Mouse (Mus musculus) midbrain, embryonic 15.5 days (tissue): ENCODE data around the gene Cbx4. TPM values are rescaled to one million over a fixed set of nuclear protein-coding genes. Genes with fewer than 3 reads are reported as not detected.

Source experiments
- ATAC-seq: fragments of 200-750 bp; cut with Nextera tagmentation; replicated peaks from 2 replicates; pipeline ENCODE4 v1.8.0; 2017; ENCODE audit warnings: moderate TSS enrichment
- H3K27ac ChIP-seq: fragments of 300-500 bp; sonication (generic); 2 replicates; pipeline ENCODE4 v1.5.1; 2015; ENCODE audit warnings: mild to moderate bottlenecking, inconsistent platforms
- H3K27me3 ChIP-seq: fragments of 300-500 bp; sonication (generic); replicated peaks from 2 replicates; pipeline ENCODE4 v1.6.1; 2015; ENCODE audit warnings: inconsistent platforms
- H3K36me3 ChIP-seq: fragments of 300-500 bp; sonication (generic); replicated peaks from 2 replicates; pipeline ENCODE4 v1.6.1; 2015; ENCODE audit warnings: inconsistent platforms
- H3K4me1 ChIP-seq: fragments of 300-500 bp; sonication (generic); 2 replicates; pipeline ENCODE4 v1.6.1; 2015; ENCODE audit warnings: inconsistent platforms
- H3K4me2 ChIP-seq: fragments of 300-500 bp; sonication (generic); 2 replicates; pipeline ENCODE4 v1.6.1; 2015; ENCODE audit warnings: inconsistent platforms, mild to moderate bottlenecking, moderate library complexity
- H3K4me3 ChIP-seq: fragments of 300-500 bp; sonication (generic); 2 replicates; pipeline ENCODE4 v1.5.1; 2015; ENCODE audit warnings: mild to moderate bottlenecking, inconsistent platforms
- H3K9ac ChIP-seq: fragments of 300-500 bp; sonication (generic); 2 replicates; pipeline ENCODE4 v1.6.1; 2015; ENCODE audit warnings: mild to moderate bottlenecking, inconsistent platforms
- H3K9me3 ChIP-seq: fragments of 300-500 bp; sonication (generic); 2 replicates; pipeline ENCODE4 v1.6.1; 2016; ENCODE audit warnings: inconsistent platforms
- WGBS: fragments of 180-500 bp; shearing (Covaris S2); methylation state at CpG from one replicate; pipeline ENCODE4 v1.1.7; 2015; ENCODE audit warnings: mixed read lengths; 5-methylcytosine and 5-hydroxymethylcytosine counted together
- polyA plus RNA-seq: library from polyadenylated mRNA; unstranded; fragments of >200 nt; fragmentation: Nextera tagmentation; extraction: Ambion mirVana; gene quantifications from 2 replicates; pipeline ENCODE4 v1.2.1, GENCODE M21; 2015

The Cbx4 gene
- polyA plus RNA-seq, 1 experiment from 2014 or later, result 24.7 TPM

- Histone ChIP-seq H3K9ac (peak overlapping the region; percentile 60; the same call in 1 of the 2 replicates), H3K4me2 (peak overlapping the region; percentile 95), H3K4me3 (peak overlapping the region; percentile 47), H3K4me1 (peaks cover 47% of the 10 kb centered on the region), H3K36me3 (no peaks in the 10 kb centered on the region), H3K27me3 (peaks cover 28% of the 10 kb centered on the region), H3K27ac (no peak overlapping the region), H3K9me3 (no peaks in the 10 kb centered on the region)
- no peak for ATAC-seq
- WGBS, result under 1% methylated on average over 41 of the region's 41 CpGs
These were observed 3.4 kb upstream of the Cbx4 start for GRCm38 (mm10) chr11:119089235-119090075.

- ATAC-seq, result no peak
- H3K9ac ChIP-seq, result no peak overlapping the region
- H3K4me3 ChIP-seq, result no peak overlapping the region
- H3K4me2 ChIP-seq, result no peak overlapping the region
- H3K27ac ChIP-seq, result no peak overlapping the region
- H3K4me1 ChIP-seq, result peaks cover 55% of the 10 kb centered on the region
- 1% methylated on average over 28 of the region's 28 CpGs for WGBS
- no peaks in the 10 kb centered on the region for H3K36me3 ChIP-seq
- peaks cover 28% of the 10 kb centered on the region for H3K27me3 ChIP-seq
- H3K9me3 ChIP-seq, result no peaks in the 10 kb centered on the region
These were observed 2.6 kb upstream of the Cbx4 start for GRCm38 (mm10) chr11:119088391-119089234.

- peaks cover 67% of the 10 kb centered on the region for H3K4me1 ChIP-seq
- H3K4me3 ChIP-seq, result no peak overlapping the region
- H3K27ac ChIP-seq, result no peak overlapping the region
- H3K4me2 ChIP-seq, result peak overlapping the region; percentile 1; the same call in 1 of the 2 replicates
- H3K27me3 ChIP-seq, result peaks cover 28% of the 10 kb centered on the region
- ATAC-seq, result no peak
- H3K36me3 ChIP-seq, result no peaks in the 10 kb centered on the region
- WGBS, result 3% methylated on average over 35 of the region's 35 CpGs
- H3K9me3 ChIP-seq, result no peaks in the 10 kb centered on the region
- no peak overlapping the region for H3K9ac ChIP-seq
These were observed 1.5 kb upstream of the Cbx4 start for GRCm38 (mm10) chr11:119087301-119088082.

- peaks cover 38% of the 10 kb centered on the region for H3K27me3 ChIP-seq
- H3K27ac ChIP-seq, result peak overlapping the region; percentile 100
- peaks cover 78% of the 10 kb centered on the region for H3K4me1 ChIP-seq
- WGBS, result under 1% methylated on average over 54 of the region's 66 CpGs
- no peaks in the 10 kb centered on the region for H3K9me3 ChIP-seq
- ATAC-seq, result peak; percentile 64
- peak overlapping the region; percentile 94 for H3K4me2 ChIP-seq
- H3K36me3 ChIP-seq, result peaks cover 7% of the 10 kb centered on the region; the same call in 1 of the 2 replicates
- H3K9ac ChIP-seq, result peak overlapping the region; percentile 97
- H3K4me3 ChIP-seq, result peak overlapping the region; percentile 69
These were observed 550 bp downstream of the Cbx4 start for GRCm38 (mm10) chr11:119085279-119086062.

GRCm38 (mm10) chr11:119084446-119085278 lies 1.4 kb downstream of the Cbx4 start:
- 2% methylated on average over 18 of the region's 18 CpGs for WGBS
- peaks cover 75% of the 10 kb centered on the region for H3K4me1 ChIP-seq
- H3K27ac ChIP-seq, result peak overlapping the region; percentile 100
- no peaks in the 10 kb centered on the region for H3K9me3 ChIP-seq
- H3K27me3 ChIP-seq, result peaks cover 38% of the 10 kb centered on the region
- peak overlapping the region; percentile 69 for H3K4me3 ChIP-seq
- H3K36me3 ChIP-seq, result peaks cover 7% of the 10 kb centered on the region
- ATAC-seq, result no peak
- H3K9ac ChIP-seq, result peak overlapping the region; percentile 97
- H3K4me2 ChIP-seq, result peak overlapping the region; percentile 94

GRCm38 (mm10) chr11:119083724-119084445 lies 2.1 kb downstream of the Cbx4 start:
- Histone ChIP-seq H3K27me3 (peaks cover 31% of the 10 kb centered on the region), H3K4me2 (peak overlapping the region; percentile 94)
- 1% methylated on average over 28 of the region's 28 CpGs for WGBS

GRCm38 (mm10) chr11:119082638-119083599 lies 3.1 kb downstream of the Cbx4 start:
- H3K9me3 ChIP-seq, result no peaks in the 10 kb centered on the region
- H3K4me2 ChIP-seq, result peak overlapping the region; percentile 94
- WGBS, result 13% methylated on average over 20 of the region's 20 CpGs
- no peak overlapping the region; the same call in 1 of the 2 replicates for H3K9ac ChIP-seq
- no peak for ATAC-seq
- peaks cover 76% of the 10 kb centered on the region for H3K4me1 ChIP-seq
- peaks cover 22% of the 10 kb centered on the region for H3K27me3 ChIP-seq
- no peak overlapping the region for H3K27ac ChIP-seq
- peaks cover 7% of the 10 kb centered on the region for H3K36me3 ChIP-seq
- peak overlapping the region; percentile 69 for H3K4me3 ChIP-seq

More at GRCm38 (mm10) chr11:119083724-119084445, 2.1 kb downstream of the Cbx4 start:
- ATAC-seq, result no peak
- H3K9me3 ChIP-seq, result no peaks in the 10 kb centered on the region
- peak overlapping the region; percentile 97 for H3K9ac ChIP-seq
- H3K36me3 ChIP-seq, result peaks cover 7% of the 10 kb centered on the region
- H3K4me1 ChIP-seq, result peaks cover 75% of the 10 kb centered on the region
- peak overlapping the region; percentile 100 for H3K27ac ChIP-seq
- H3K4me3 ChIP-seq, result peak overlapping the region; percentile 69

GRCm38 (mm10) chr11:119081839-119082637 lies 4.0 kb downstream of the Cbx4 start:
- no peaks in the 10 kb centered on the region for H3K9me3 ChIP-seq
- peaks cover 14% of the 10 kb centered on the region for H3K27me3 ChIP-seq
- WGBS, result 28% methylated on average over 21 of the region's 21 CpGs
- peak overlapping the region; percentile 69; the same call in 1 of the 2 replicates for H3K4me3 ChIP-seq
- peak overlapping the region; percentile 94 for H3K4me2 ChIP-seq
- peaks cover 7% of the 10 kb centered on the region for H3K36me3 ChIP-seq
- H3K4me1 ChIP-seq, result peaks cover 71% of the 10 kb centered on the region
- ATAC-seq, result no peak
- H3K27ac ChIP-seq, result no peak overlapping the region
- no peak overlapping the region; the same call in 1 of the 2 replicates for H3K9ac ChIP-seq
